Comparison of ENCODE assay signal across 13 mouse cellular contexts in the genomic region with DNA sequence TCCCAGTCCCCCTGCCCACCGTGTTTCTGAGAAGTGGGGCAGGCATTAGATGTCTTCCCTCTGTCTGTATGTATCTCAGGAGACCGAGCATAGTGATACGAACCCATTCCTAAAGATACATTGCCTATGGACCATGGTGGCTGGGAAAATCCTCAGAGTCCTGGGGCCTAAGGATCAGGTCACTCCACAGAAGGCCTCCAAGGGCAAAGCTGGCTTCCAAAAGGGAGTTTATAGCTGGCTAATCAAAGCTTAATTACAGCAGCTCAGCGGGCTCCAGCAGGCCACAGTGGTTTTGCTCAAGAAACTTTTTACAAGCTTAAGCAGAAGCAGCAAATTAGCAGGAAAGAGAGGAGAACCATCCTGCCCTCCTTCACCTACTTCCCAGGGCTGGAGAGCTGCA.
DNase-seq lines count a peak whose midpoint lies in the region; ATAC-seq lines count a peak whose summit lies in the region.
"Had no signal": no experiment of that assay in that cellular context is flagged by ENCODE, and none has a peak within 500 bp of the region (broad histone marks: within the 10 kb centered on the region; RNA-seq: fewer than 3 reads in every experiment).

No protein-coding gene starts in this region.

- H3K36me3 ChIP-seq in midbrain, embryonic 10.5 days = no peaks in the 10 kb centered on the region
- no peaks in the 10 kb centered on the region for H3K36me3 ChIP-seq in midbrain, embryonic 15.5 days (replicated peaks)
- no peaks in the 10 kb centered on the region for H3K36me3 ChIP-seq in hindbrain, embryonic 11.5 days (ENCODE audit: control insufficient read depth, insufficient read depth, low read length)
- H3K36me3 ChIP-seq in midbrain, embryonic 12.5 days = no peaks in the 10 kb centered on the region

- H3K4me3 ChIP-seq in midbrain, embryonic 10.5 days = peak overlapping the region; percentile 50
- H3K4me3 ChIP-seq in midbrain, embryonic 15.5 days = no peak overlapping the region
- peak overlapping the region; percentile 25 for H3K4me3 ChIP-seq in hindbrain, embryonic 11.5 days (ENCODE audit: low read depth, low read length)
- no peak overlapping the region for H3K4me3 ChIP-seq in midbrain, embryonic 12.5 days

- H3K9ac ChIP-seq in midbrain, embryonic 15.5 days = no peak overlapping the region
- peak overlapping the region; percentile 65 for H3K9ac ChIP-seq in hindbrain, embryonic 11.5 days (ENCODE audit: low read depth, low read length)
- H3K9ac ChIP-seq in midbrain, embryonic 12.5 days (replicated peaks) = 0 out of 2 replicates have a peak overlapping the region, but pooled peaks have one; percentile 16
- H3K9ac ChIP-seq: forebrain, postnatal 0 days had no signal

- H3K9me3 ChIP-seq in midbrain, embryonic 10.5 days (replicated peaks) = no peaks in the 10 kb centered on the region
- no peaks in the 10 kb centered on the region for H3K9me3 ChIP-seq in midbrain, embryonic 15.5 days
- no peaks in the 10 kb centered on the region for H3K9me3 ChIP-seq in hindbrain, embryonic 11.5 days (ENCODE audit: control insufficient read depth, low read length)
- no peaks in the 10 kb centered on the region for H3K9me3 ChIP-seq in midbrain, embryonic 12.5 days

- H3K4me1 ChIP-seq in midbrain, embryonic 10.5 days = peaks cover 50% of the 10 kb centered on the region
- peaks cover 34% of the 10 kb centered on the region for H3K4me1 ChIP-seq in midbrain, embryonic 15.5 days
- peaks cover 11% of the 10 kb centered on the region; the same call in 1 of the 2 replicates for H3K4me1 ChIP-seq in hindbrain, embryonic 11.5 days (replicated peaks; ENCODE audit: control insufficient read depth, insufficient read depth, low read length)
- peaks cover 32% of the 10 kb centered on the region for H3K4me1 ChIP-seq in midbrain, embryonic 12.5 days

- 11% methylated on average over 4 of the region's 4 CpGs for WGBS in midbrain, embryonic 10.5 days
- WGBS in midbrain, embryonic 15.5 days = 19% methylated on average over 4 of the region's 4 CpGs
- 21% methylated on average over 4 of the region's 4 CpGs for WGBS in hindbrain, embryonic 11.5 days
- 8% methylated on average over 4 of the region's 4 CpGs for WGBS in midbrain, embryonic 12.5 days

- peaks cover 96% of the 10 kb centered on the region for H3K27me3 ChIP-seq in midbrain, embryonic 10.5 days (ENCODE audit: low read depth, poor library complexity, severe bottlenecking)
- H3K27me3 ChIP-seq in midbrain, embryonic 15.5 days (replicated peaks) = peaks cover 11% of the 10 kb centered on the region; the same call in 1 of the 2 replicates
- H3K27me3 ChIP-seq in hindbrain, embryonic 11.5 days (ENCODE audit: control insufficient read depth, insufficient read depth, low read length) = peaks cover 5% of the 10 kb centered on the region
- H3K27me3 ChIP-seq in midbrain, embryonic 12.5 days = peaks cover 76% of the 10 kb centered on the region

- H3K27ac ChIP-seq in midbrain, embryonic 10.5 days (replicated peaks) = peak overlapping the region; percentile 80
- H3K27ac ChIP-seq in midbrain, embryonic 15.5 days = no peak overlapping the region
- H3K27ac ChIP-seq in hindbrain, embryonic 11.5 days (ENCODE audit: low read depth, low read length) = peak overlapping the region; percentile 80; the same call in 1 of the 2 replicates
- no peak overlapping the region for H3K27ac ChIP-seq in midbrain, embryonic 12.5 days (replicated peaks)
- H3K27ac ChIP-seq: stomach, postnatal 0 days had no signal

- H3K4me2 ChIP-seq in midbrain, embryonic 15.5 days = no peak overlapping the region; the same call in 1 of the 2 replicates
- peak overlapping the region; percentile 39 for H3K4me2 ChIP-seq in hindbrain, embryonic 11.5 days (replicated peaks; ENCODE audit: low read depth, low read length)
- H3K4me2 ChIP-seq in midbrain, embryonic 12.5 days (replicated peaks) = peak overlapping the region; percentile 56

- no peak for ATAC-seq in midbrain, embryonic 15.5 days (replicated peaks)
- ATAC-seq in hindbrain, embryonic 11.5 days (ENCODE audit: low FRiP score) = no peak
- no peak for ATAC-seq in midbrain, embryonic 12.5 days (ENCODE audit: low FRiP score, low read depth)
- ATAC-seq: forebrain, postnatal 0 days had no signal

- no peak for DNase-seq in midbrain, embryonic 10.5 days (ENCODE audit: low spot score)
- no peak for DNase-seq in hindbrain, embryonic 11.5 days (ENCODE audit: low spot score)
- DNase-seq in gastrocnemius, adult 18-20 months (ENCODE audit: low spot score) = no peak
- no peak for DNase-seq in gastrocnemius, adult 8-10 months (ENCODE audit: low spot score in 2 of 2)
- no peak for DNase-seq in urinary bladder, postnatal 14 days (ENCODE audit: low spot score)
- DNase-seq: cerebellum, adult 11 months; forebrain, postnatal 0 days; gastrocnemius, postnatal 36 days; left cerebral cortex, postnatal 4 days; thymus, postnatal 36 days had no signal

Comparison
In these comparisons a context has a peak if more than half of its experiments do, and no peak if none do; other contexts are left out.
1. H3K27ac ChIP-seq: peak in midbrain, embryonic 10.5 days (single experiment) and hindbrain, embryonic 11.5 days (single experiment); none in midbrain, embryonic 15.5 days (single experiment) and midbrain, embryonic 12.5 days (single experiment).
2. H3K4me3 ChIP-seq: peak in midbrain, embryonic 10.5 days (single experiment) and hindbrain, embryonic 11.5 days (single experiment); none in midbrain, embryonic 15.5 days (single experiment) and midbrain, embryonic 12.5 days (single experiment).